Mouse (Mus musculus) layer of hippocampus, adult 9-10 months (tissue): Measurements from ENCODE around the gene Capn12.

Source experiments
- DNase-seq: peaks from one replicate; pipeline ENCODE4 v3.0.0; 2022; ENCODE audit warnings: low spot score

Capn12 gene

DNA sequence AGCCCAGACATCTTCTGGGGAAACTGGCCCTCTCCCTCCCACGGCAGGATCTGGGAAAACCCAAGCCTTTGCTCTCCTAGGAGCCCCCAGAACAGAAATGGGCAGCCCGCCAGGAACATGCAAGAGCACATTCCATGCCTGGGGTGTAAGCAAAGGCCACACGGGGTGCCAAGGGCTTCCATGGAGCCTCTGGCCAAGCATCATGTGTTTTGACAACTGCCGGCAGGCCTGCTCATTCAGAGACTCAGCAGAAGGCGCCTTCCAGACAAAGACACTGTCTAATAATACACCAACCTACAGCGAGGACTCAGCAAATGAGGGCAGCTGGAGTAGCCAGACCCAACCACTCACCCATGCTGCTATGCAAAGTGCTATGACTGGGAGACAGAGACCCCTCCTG lies 38.6 kb downstream of the Capn12 start:
- DNase-seq: no peak

GRCm38 (mm10) chr7:28921178-28921577 lies 40.0 kb downstream of the Capn12 start:
- DNase-seq: no peak

- no peak for DNase-seq
These were observed 40.7 kb downstream of the Capn12 start for GRCm38 (mm10) chr7:28921722-28922465.

DNA sequence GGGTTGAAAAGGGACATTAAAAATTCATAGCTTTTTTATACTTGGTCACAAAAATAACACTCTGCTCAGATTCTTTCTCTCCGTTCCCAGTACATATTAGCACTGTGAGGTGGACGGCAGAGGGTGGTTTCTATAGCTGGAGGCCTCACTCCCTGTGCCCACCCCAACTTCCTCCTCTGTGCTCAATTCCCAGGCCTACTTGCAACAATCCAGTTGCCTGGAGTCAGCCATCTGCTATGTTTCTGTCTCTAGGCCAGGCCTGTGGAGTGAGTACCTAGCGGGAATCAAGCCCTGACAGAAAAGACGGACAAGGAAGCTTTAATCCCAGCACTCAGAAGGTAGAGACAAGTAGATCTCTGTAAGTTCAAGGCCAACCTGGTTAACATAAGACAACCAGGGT lies 41.4 kb downstream of the Capn12 start:
- no peak for DNase-seq

DNA sequence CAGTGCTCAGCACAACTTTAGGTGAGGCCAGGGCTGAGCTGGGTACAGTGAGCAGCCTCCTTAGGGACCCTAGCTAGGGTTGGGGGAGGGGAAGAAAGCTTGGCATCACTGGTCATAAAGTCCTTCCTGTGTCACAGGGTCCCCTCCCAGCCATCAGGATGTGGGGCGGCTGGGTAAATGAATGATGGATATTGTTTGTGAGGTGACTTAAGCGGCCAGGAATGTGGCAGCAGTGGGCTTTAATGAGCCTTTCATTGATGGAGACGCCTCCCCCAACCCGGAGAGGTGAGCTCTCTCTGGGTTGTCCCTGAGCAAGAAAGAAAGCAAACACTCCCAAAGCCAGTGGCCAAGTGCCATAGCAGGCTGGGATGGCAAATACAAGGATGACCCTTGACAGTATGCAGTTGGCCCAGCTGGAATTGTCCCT lies 42.7 kb downstream of the Capn12 start:
- DNase-seq: no peak

- DNase-seq: no peak
These were observed 43.6 kb downstream of the Capn12 start for GRCm38 (mm10) chr7:28924802-28925201.

DNA sequence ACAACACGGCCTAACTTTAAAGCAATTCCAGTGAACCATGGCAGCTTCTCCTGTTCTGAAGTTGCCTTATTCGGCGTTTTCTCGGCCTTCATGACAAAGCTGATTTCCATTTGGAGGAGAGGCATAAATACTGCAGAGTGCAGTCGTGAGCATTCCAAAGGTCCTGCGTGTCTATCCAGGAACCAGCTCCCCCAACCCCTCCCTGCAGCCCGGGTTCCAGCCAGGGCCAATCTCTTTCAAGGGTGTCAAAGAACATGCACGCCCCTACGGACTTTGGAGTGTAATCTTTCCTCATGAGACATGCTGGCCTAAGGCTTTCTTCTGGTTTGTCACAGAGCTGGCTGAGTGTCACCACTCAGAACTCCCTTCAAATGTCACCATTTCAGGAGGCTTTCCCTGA lies 44.1 kb downstream of the Capn12 start:
- DNase-seq: no peak

GRCm38 (mm10) chr7:28926172-28926571 lies 45.0 kb downstream of the Capn12 start:
- no peak for DNase-seq

DNA sequence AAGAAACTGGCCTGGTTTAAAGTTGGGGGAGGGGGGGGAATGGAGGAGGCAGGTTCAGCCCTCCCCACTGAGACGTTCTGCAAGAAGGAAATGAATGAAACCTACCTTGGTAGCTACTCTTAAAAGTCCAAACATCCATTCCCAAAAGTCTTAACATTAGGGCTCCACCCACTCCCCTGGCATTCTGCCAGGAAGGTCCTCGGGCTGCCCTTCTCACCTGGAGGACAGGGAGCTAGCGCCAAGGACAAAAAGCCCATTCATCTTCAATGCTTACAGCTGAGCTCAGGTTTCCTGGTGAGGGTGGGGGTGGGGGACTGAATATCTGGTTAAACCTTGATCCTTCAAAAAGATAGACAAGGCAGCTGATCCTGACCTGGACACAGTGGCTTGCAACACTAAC lies 48.2 kb downstream of the Capn12 start:
- no peak for DNase-seq

GRCm38 (mm10) chr7:28930320-28931031 lies 49.3 kb downstream of the Capn12 start:
- no peak for DNase-seq

- no peak for DNase-seq
These were observed 49.9 kb downstream of the Capn12 start for GRCm38 (mm10) chr7:28931032-28931694.

DNA sequence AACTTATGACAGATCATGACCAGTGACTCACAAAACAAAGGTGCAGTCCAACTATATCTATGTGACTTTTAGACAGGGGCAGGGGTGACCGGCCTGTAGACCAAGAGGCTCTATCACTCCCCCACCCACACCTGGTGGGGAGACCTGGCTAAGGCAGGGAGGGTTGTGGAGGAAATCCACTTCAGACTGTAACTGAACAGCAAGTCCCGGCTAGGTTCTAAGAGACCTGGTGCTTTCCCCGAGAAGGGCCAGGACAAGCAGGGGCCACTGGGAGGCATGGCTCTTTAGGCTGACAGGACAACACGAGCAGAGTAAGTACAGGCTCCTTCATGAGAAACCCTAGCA lies 50.4 kb downstream of the Capn12 start:
- no peak for DNase-seq

GRCm38 (mm10) chr7:28932421-28933041 lies 51.3 kb downstream of the Capn12 start:
- no peak for DNase-seq

DNA sequence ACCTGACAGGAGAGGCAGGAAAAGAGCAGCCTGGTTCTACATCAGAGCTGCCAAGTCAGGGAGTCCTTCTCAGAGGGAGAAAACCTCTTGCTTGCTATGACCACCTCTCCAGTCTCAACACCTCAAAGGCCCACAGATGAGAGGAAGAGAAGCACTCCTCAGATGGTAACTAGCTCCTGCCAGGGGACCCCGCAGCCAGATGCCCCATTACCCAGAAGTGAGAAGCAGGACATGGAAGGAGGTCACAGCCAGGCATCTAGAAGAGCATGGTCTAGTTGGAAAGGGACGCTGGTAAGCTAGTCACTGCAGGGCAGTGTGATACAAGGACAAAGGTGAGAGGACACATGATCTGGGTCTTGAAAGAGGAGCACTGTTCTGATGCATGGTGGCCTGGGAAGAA lies 52.6 kb downstream of the Capn12 start:
- no peak for DNase-seq

GRCm38 (mm10) chr7:28936787-28937186 lies 55.6 kb downstream of the Capn12 start:
- DNase-seq: no peak

DNA sequence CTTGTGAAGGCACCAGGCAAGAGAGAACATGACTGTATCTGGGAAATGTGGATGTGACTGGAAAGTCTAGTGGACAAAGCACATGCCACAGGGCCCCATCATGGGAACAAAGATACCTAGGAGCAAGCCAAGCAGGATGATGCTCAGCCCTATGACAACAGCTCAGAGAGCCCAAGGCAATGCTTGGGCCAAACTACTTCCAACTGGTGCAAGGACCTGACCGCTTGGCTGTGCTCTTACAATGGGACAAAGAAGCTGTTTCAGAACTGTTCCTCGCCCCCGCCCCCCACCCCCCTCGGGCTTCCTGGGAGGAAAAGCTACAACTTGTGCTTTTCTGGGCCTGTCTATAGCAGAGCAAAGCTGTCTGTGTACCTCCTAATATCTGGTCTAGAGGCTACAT lies 57.4 kb downstream of the Capn12 start:
- no peak for DNase-seq

- no peak for DNase-seq
These were observed 58.4 kb downstream of the Capn12 start for GRCm38 (mm10) chr7:28939418-28940183.

GRCm38 (mm10) chr7:28941129-28941528 lies 59.9 kb downstream of the Capn12 start:
- no peak for DNase-seq

DNA sequence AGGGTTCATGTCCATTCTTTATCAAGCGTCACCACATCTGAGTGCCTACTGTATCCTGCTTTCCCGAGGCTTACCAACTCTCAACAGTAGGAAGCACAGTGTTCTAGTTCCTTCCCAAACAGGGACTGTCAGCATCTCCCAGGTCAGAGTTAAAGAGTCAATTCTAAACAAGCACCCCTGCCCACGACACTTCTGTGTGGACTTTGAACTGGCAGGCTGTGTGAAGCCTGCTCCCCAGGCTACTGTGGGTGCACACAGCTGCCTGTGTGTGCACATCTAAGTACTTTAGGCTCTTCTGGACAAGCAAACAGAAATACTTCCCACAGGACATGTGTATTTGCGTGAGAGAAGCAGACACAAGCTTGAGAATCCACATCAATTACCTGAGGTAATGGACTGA lies 60.3 kb downstream of the Capn12 start:
- DNase-seq: no peak
